Mouse (Mus musculus) embryonic facial prominence, embryonic 14.5 days (tissue): ENCODE measurements around the gene Kctd6. TPM values are rescaled to one million over a fixed set of nuclear protein-coding genes. Genes with fewer than 3 reads are reported as not detected.

Experiments
- ATAC-seq: fragments of 200-750 bp; cut with Nextera tagmentation; 2 replicates; pipeline ENCODE4 v1.8.0; 2017; ENCODE audit warnings: low read depth, moderate number of reproducible peaks, moderate TSS enrichment
- DNase-seq: peaks from one replicate; pipeline ENCODE4 v3.0.0-alpha.2; 2015; ENCODE audit warnings: low spot score
- H3K27ac ChIP-seq: fragments of 300-500 bp; sonication (generic); replicated peaks from 2 replicates; pipeline ENCODE4 v1.5.1; 2014; ENCODE audit warnings: low read depth, mild to moderate bottlenecking, low read length, moderate library complexity
- H3K27me3 ChIP-seq: fragments of 300-500 bp; sonication (generic); replicated peaks from 2 replicates; pipeline ENCODE4 v1.6.1; 2014; ENCODE audit warnings: low read length; ENCODE audit not compliant: control insufficient read depth, insufficient read depth
- H3K36me3 ChIP-seq: fragments of 300-500 bp; sonication (generic); 2 replicates; pipeline ENCODE4 v1.6.1; 2014; ENCODE audit warnings: low read length, mixed read lengths; ENCODE audit not compliant: control insufficient read depth, insufficient read depth
- H3K4me1 ChIP-seq: fragments of 300-500 bp; sonication (generic); 2 replicates; pipeline ENCODE4 v1.6.1; 2014; ENCODE audit warnings: antibody characterized with exemption, low read length; ENCODE audit not compliant: control insufficient read depth, insufficient read depth
- H3K4me2 ChIP-seq: fragments of 300-500 bp; sonication (generic); 2 replicates; pipeline ENCODE4 v1.6.1; 2014; ENCODE audit warnings: low read depth, mild to moderate bottlenecking, low read length, moderate library complexity, mixed read lengths
- H3K4me3 ChIP-seq: fragments of 300-500 bp; sonication (generic); 2 replicates; pipeline ENCODE4 v1.5.1; 2014; ENCODE audit warnings: low read depth, mild to moderate bottlenecking, low read length
- H3K9ac ChIP-seq: fragments of 300-500 bp; sonication (generic); 2 replicates; pipeline ENCODE4 v1.6.1; 2014; ENCODE audit warnings: low read depth, mild to moderate bottlenecking, low read length, moderate library complexity, mixed read lengths
- H3K9me3 ChIP-seq: fragments of 300-500 bp; sonication (generic); 2 replicates; pipeline ENCODE4 v1.6.1; 2016; ENCODE audit warnings: low read length; ENCODE audit not compliant: control insufficient read depth
- WGBS: fragments of 180-500 bp; shearing (Covaris S2); extraction: QIAGEN DNeasy Blood & Tissue Kit; methylation state at CpG from one replicate; pipeline ENCODE4 v1.1.7; 2014; 5-methylcytosine and 5-hydroxymethylcytosine counted together
- polyA plus RNA-seq: library from polyadenylated mRNA; unstranded; fragments of >200 nt; fragmentation: Nextera tagmentation; extraction: Ambion mirVana; gene quantifications from 2 replicates; pipeline ENCODE4 v1.2.1, GENCODE M21; 2014

Gene Kctd6
- polyA plus RNA-seq, 1 experiment from 2014 or later, result 12.8 TPM

DNA sequence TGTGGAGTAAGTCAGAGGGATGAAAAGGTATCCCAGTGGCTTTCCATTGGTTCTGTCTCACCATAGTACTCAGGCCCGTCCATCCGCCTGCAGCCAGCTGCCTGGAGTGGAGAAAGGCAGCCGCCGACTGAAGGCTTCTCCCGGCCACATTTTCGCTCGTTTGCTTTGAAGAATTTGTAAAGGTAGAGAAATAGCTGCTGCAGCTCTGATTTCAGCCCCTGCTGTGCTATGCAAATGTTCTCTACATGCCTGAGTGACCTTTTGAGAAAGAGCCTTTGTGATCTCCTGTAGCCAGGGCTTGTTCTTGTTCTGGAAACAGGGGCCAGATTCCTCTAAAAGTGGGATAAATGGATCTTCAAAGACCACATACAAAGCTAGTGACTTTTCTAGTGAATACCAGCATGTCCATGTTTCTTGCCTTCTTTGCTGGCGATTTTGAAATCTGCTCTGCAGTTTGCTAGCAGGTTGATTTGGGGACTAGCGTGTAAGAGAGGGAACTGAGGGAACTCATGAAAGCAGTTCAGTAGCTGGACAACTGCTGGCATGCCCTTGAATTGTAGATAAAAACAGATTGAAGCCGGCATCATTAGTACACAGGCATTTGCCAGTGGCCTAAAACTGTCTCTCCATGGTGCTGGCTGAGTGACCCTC lies 4.9 kb downstream of the Kctd6 start:
- 30% methylated on average over 10 of the region's 10 CpGs for WGBS
- Histone ChIP-seq H3K4me2 (no peak overlapping the region), H3K9ac (no peak overlapping the region), H3K4me3 (no peak overlapping the region), H3K9me3 (no peaks in the 10 kb centered on the region), H3K27ac (peak overlapping the region; percentile 33; the same call in 1 of the 2 replicates), H3K36me3 (peaks cover 15% of the 10 kb centered on the region), H3K27me3 (no peaks in the 10 kb centered on the region), H3K4me1 (peaks cover 21% of the 10 kb centered on the region)
- no peak for ATAC-seq
- DNase-seq, result peak; percentile 50

DNA sequence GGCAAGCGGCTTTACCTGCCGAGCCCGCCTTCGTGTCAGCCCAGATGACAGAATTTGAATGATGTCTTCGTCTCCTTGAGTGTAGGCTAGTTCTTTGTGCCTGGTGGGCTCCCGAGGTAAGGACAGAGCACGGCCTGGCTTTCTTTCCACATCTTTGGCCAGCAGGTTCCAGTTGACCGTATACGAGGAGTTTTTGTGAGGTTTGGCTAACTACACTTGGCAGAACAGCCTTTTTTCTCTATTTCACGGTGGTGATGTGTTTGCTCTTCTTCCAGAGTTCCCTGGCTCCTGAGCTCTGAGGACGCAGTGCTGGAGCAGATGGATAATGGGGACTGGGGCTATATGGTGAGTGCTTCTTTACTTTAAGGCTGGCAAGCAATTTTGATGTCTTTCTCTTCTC lies 5.9 kb downstream of the Kctd6 start:
- Histone ChIP-seq H3K4me2 (no peak overlapping the region), H3K9me3 (no peaks in the 10 kb centered on the region), H3K27me3 (no peaks in the 10 kb centered on the region), H3K27ac (no peak overlapping the region), H3K36me3 (peaks cover 15% of the 10 kb centered on the region), H3K4me1 (peaks cover 18% of the 10 kb centered on the region), H3K9ac (no peak overlapping the region), H3K4me3 (no peak overlapping the region)
- DNase-seq (no peak), ATAC-seq (no peak)
- 68% methylated on average over 11 of the region's 11 CpGs for WGBS

DNA sequence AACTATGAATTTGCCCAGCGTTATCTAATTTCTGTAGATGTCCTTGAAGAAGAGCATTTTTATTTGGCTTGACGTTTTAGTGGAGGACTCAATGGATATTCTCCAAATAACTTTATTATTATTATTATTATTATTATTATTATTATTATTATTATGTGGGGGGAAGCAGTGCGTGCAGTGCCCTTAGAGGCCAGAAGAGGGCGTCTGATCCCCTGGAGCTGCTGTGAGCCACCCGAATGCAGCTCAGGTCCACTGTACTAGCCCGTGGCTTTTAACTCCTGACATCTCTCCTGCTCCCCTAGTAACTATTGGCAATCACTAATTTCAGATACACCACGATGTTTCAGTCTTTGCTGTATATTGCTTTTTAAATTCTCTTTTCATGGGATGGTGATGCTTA lies 6.4 kb downstream of the Kctd6 start:
- H3K9ac ChIP-seq, result no peak overlapping the region
- H3K4me2 ChIP-seq, result no peak overlapping the region
- H3K9me3 ChIP-seq, result no peaks in the 10 kb centered on the region
- H3K4me1 ChIP-seq, result peaks cover 14% of the 10 kb centered on the region
- ATAC-seq (no peak), DNase-seq (no peak)
- no peaks in the 10 kb centered on the region for H3K27me3 ChIP-seq
- H3K4me3 ChIP-seq, result no peak overlapping the region
- no peak overlapping the region for H3K27ac ChIP-seq
- 63% methylated on average over 7 of the region's 7 CpGs for WGBS
- peaks cover 15% of the 10 kb centered on the region for H3K36me3 ChIP-seq

DNA sequence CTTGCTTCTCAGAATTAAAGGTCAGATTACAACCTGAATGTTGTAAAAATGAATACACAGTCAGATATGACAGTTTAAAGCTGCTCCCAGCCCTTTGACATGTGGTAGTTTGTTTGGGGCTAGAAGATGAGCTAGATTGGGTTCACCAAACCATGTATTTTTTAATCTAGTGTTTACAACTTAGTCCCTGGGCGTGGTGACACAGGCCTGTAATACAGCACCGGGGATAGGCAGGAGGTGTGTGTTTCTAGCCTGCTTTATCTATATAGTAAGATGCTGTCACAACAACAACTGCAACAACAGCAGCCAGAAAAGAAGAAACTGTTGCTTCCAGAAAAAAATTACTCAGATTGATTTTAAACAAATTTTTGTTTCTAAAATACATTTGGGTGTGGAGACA lies 7.0 kb downstream of the Kctd6 start:
- Histone ChIP-seq H3K9me3 (no peaks in the 10 kb centered on the region), H3K27me3 (no peaks in the 10 kb centered on the region), H3K4me2 (no peak overlapping the region), H3K4me1 (peaks cover 8% of the 10 kb centered on the region), H3K4me3 (no peak overlapping the region), H3K9ac (no peak overlapping the region), H3K36me3 (peaks cover 15% of the 10 kb centered on the region), H3K27ac (no peak overlapping the region)
- no peak for ATAC-seq
- DNase-seq, result no peak
- WGBS, result 87% methylated on average over 2 of the region's 2 CpGs

DNA sequence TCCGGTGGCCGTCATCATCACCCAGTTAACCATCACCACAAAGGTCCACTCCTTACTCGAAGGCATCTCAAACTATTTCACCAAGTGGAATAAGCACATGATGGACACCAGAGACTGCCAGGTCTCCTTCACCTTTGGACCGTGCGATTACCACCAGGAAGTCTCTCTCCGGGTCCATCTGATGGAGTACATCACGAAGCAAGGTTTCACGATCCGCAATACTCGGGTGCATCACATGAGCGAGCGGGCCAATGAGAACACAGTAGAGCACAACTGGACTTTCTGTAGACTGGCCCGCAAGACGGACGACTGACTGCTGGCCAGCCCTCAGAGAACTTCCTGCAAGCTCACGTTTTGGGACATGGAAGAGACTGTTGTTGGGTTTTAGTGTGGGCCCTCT lies 8.6 kb downstream of the Kctd6 start:
- DNase-seq (no peak), ATAC-seq (no peak)
- Histone ChIP-seq H3K9ac (no peak overlapping the region), H3K36me3 (peaks cover 15% of the 10 kb centered on the region), H3K4me3 (no peak overlapping the region), H3K4me1 (peaks cover 6% of the 10 kb centered on the region; the same call in 1 of the 2 replicates), H3K27me3 (no peaks in the 10 kb centered on the region), H3K27ac (no peak overlapping the region), H3K4me2 (no peak overlapping the region), H3K9me3 (no peaks in the 10 kb centered on the region)
- WGBS, result 94% methylated on average over 16 of the region's 16 CpGs

DNA sequence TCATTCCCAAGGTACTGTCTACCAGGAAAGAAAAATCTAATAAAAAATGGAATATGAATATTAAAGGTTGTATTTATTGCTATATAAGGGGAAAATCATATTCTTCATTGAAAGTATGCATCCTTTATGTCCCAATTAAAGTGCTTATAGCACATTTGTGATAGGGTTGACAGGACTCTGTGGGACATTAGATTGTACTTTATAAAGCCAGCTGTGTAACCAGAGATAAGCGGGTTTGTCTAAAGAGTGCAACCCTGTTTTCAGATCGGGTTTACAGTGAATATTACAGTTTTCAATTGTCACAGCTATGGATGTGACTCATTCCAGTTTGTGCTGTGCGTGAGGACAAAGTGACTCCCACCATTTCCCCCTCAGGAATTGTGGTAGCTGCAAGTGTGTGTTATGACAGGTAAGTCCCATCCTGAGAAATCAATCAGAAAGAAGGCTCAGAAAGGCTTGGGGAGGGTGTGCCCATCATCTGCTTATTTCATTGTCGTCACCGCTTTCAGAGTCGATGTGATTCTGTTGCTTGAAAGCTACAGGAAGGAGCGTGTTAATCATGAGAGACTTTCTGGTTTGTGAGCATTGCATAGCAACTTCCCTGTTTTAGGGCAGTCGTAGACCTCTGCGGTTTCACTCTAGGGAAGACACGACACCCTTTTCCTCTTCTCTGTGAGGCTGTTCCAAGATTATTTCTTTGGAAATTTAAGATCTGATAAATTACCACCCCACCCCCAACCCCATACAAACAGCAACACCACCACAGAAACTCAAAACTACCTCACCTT lies 9.8 kb downstream of the Kctd6 start:
- no peak overlapping the region for H3K4me2 ChIP-seq

DNA sequence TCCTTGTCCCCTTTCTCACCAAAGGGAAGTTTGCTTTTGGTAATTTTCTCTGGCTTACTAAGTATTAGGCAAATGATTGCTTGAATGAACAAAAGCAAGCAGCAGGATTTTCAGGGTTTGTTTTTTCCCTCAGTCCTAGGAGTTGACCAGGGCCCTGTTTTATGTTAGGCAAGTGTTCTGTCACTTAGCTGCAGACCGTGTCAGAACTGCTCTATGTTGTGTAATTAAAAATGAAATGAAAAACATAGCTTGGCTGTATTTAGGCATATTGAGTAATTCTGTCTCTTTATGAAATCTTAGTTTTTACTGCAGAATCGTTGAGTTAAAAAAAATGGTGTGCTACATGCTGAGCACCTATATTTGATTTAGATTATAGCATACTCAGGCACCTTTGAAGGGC lies 10.9 kb downstream of the Kctd6 start:
- H3K36me3 ChIP-seq, result peaks cover 15% of the 10 kb centered on the region
- DNase-seq (no peak), ATAC-seq (no peak)
- no peak overlapping the region for H3K27ac ChIP-seq
- no peak overlapping the region for H3K4me2 ChIP-seq
- H3K4me1 ChIP-seq, result no peaks in the 10 kb centered on the region
- H3K27me3 ChIP-seq, result no peaks in the 10 kb centered on the region
- H3K9me3 ChIP-seq, result no peaks in the 10 kb centered on the region
- no peak overlapping the region for H3K9ac ChIP-seq
- WGBS, result 79% methylated on average over 2 of the region's 2 CpGs
- no peak overlapping the region for H3K4me3 ChIP-seq

More for the DNA sequence above, 9.8 kb downstream of the Kctd6 start:
- Histone ChIP-seq H3K4me3 (no peak overlapping the region), H3K27ac (no peak overlapping the region), H3K4me1 (peaks cover 5% of the 10 kb centered on the region; the same call in 1 of the 2 replicates), H3K36me3 (peaks cover 15% of the 10 kb centered on the region), H3K9me3 (no peaks in the 10 kb centered on the region), H3K9ac (no peak overlapping the region), H3K27me3 (no peaks in the 10 kb centered on the region)
- WGBS, result 85% methylated on average over 10 of the region's 10 CpGs
- DNase-seq, result no peak
- no peak for ATAC-seq

DNA sequence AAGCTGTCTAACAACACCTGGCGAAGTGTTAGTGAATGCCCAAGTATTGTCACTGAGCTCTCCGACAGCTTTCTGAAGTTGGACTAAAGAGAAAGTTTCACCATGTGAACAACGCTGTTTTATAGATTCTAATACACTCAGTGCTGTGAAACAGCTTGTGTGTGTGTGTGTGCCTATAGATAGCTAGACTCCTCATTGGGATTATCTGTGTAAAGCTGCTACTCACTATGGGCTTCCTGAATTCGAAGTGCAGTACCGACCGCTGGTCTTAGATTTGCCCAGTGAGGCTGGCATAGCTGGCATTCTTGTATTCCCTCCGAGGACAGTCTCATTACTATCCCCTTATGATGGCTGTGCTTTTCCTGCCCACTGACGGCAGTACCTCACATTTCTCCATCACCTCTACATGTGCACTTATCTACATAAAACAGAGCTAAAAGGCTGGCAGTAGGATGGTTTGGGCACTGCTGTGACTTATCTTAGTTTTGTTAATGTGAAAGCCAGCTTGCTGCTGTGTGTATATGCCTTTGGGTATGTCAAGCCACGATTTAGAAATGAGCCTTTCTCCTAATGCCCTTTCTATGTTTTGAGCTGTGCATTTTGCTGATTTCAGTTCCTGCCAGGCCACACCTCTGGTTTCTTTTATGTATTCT lies 15.6 kb downstream of the Kctd6 start:
- no peak overlapping the region for H3K27ac ChIP-seq
- H3K4me2 ChIP-seq, result no peak overlapping the region
- ATAC-seq, result no peak
- 77% methylated on average over 9 of the region's 9 CpGs for WGBS
- no peak overlapping the region for H3K4me3 ChIP-seq
- H3K27me3 ChIP-seq, result no peaks in the 10 kb centered on the region
- DNase-seq, result no peak
- H3K4me1 ChIP-seq, result no peaks in the 10 kb centered on the region
- no peaks in the 10 kb centered on the region for H3K36me3 ChIP-seq
- H3K9me3 ChIP-seq, result no peaks in the 10 kb centered on the region
- no peak overlapping the region for H3K9ac ChIP-seq
